In genomic region chr1:185957557-185957956, GRCm38 (mm10) we compare ENCODE assay signal across 22 mouse cellular contexts.
DNase-seq lines count a peak whose midpoint lies in the region; ATAC-seq and TF ChIP-seq lines count a peak whose summit lies in the region.
"Had no signal": no experiment of that assay in that cellular context is flagged by ENCODE, and none has a peak within 500 bp of the region (broad histone marks: within the 10 kb centered on the region; RNA-seq: fewer than 3 reads in every experiment).

No protein-coding gene starts in this region.

- 48% methylated on average over 3 of the region's 3 CpGs for WGBS in lung, adult 2 months
- 94% methylated on average over 3 of the region's 3 CpGs for WGBS in forebrain, embryonic 14.5 days

- no peak overlapping the region for H3K27ac ChIP-seq in forebrain, embryonic 14.5 days (ENCODE audit: low read depth, low read length)
- H3K27ac ChIP-seq: hindbrain, embryonic 13.5 days; macrophage; midbrain, embryonic 12.5 days; neural tube, embryonic 15.5 days had no signal

- no peak for DNase-seq in cerebellum, adult 11-12 months
- DNase-seq in kidney, postnatal 10 days: peak; percentile 41
- peak; percentile 15 for DNase-seq in lung, adult 2 months
- DNase-seq in forebrain, embryonic 14.5 days (ENCODE audit: low spot score): no peak
- DNase-seq in c-Kit-positive CD71-positive TER-119-positive erythroid progenitor cells, embryonic 14.5 days (ENCODE audit: low spot score): no peak
- DNase-seq: cerebellum, adult 18-20 months; cerebellum, postnatal 36 days; heart, adult 18-20 months; heart, postnatal 10 days; layer of hippocampus, adult 9-11 months; thymus, postnatal 25 days had no signal

- no peak for TF ChIP-seq POLR2A in lung, adult 2 months (IDR thresholded peaks at IDR 0.05; ENCODE audit: borderline replicate concordance, extremely low read depth, low read depth, low read length)

- no peak for TF ChIP-seq CTCF in lung, adult 2 months (IDR thresholded peaks at IDR 0.05; ENCODE audit: insufficient read depth, low read length)

- H3K4me1 ChIP-seq in lung, adult 2 months (ENCODE audit: control insufficient read depth, insufficient read depth, low read length): no peaks in the 10 kb centered on the region
- H3K4me1 ChIP-seq in forebrain, embryonic 14.5 days (ENCODE audit: control insufficient read depth, insufficient read depth, low read length): no peaks in the 10 kb centered on the region
- H3K4me1 ChIP-seq: midbrain, embryonic 12.5 days; neural tube, embryonic 15.5 days had no signal

- no peaks in the 10 kb centered on the region for H3K9me3 ChIP-seq in forebrain, embryonic 14.5 days (replicated peaks; ENCODE audit: control insufficient read depth, low read length)
- H3K9me3 ChIP-seq: hindbrain, embryonic 13.5 days; midbrain, embryonic 12.5 days; neural tube, embryonic 15.5 days had no signal

- H3K4me3 ChIP-seq in lung, adult 2 months (replicated peaks; ENCODE audit: extremely low read depth, low read depth, low read length): no peak overlapping the region
- no peak overlapping the region for H3K4me3 ChIP-seq in forebrain, embryonic 14.5 days (ENCODE audit: low read depth, low read length)
- H3K4me3 ChIP-seq: erythroblast, embryonic 14.5 days; hindbrain, embryonic 13.5 days; midbrain, embryonic 12.5 days; myocyte; neural tube, embryonic 15.5 days had no signal

- H3K27me3 ChIP-seq in forebrain, embryonic 14.5 days (replicated peaks; ENCODE audit: control insufficient read depth, insufficient read depth, low read length): no peaks in the 10 kb centered on the region
- H3K27me3 ChIP-seq: hindbrain, embryonic 13.5 days; midbrain, embryonic 12.5 days; neural tube, embryonic 15.5 days had no signal

- no peak overlapping the region for H3K4me2 ChIP-seq in forebrain, embryonic 14.5 days (ENCODE audit: low read length)
- H3K4me2 ChIP-seq: hindbrain, embryonic 13.5 days; midbrain, embryonic 12.5 days had no signal

- H3K9ac ChIP-seq in forebrain, embryonic 14.5 days (ENCODE audit: low read length): no peak overlapping the region
- H3K9ac ChIP-seq: hindbrain, embryonic 13.5 days; midbrain, embryonic 12.5 days; neural tube, embryonic 15.5 days had no signal

- peak; percentile 10; the same call in 1 of the 2 replicates for ATAC-seq in cerebellum, adult (ENCODE audit: insufficient number of reproducible peaks, low FRiP score, low TSS enrichment)
- no peak for ATAC-seq in megakaryocyte-erythroid progenitor cell, adult 5-6 weeks (replicated peaks; ENCODE audit: low FRiP score, low TSS enrichment, poor library complexity, severe bottlenecking)
- no peak for ATAC-seq in forebrain, embryonic 14.5 days
- no peak for ATAC-seq in erythroblast, adult 5-6 weeks (replicated peaks; ENCODE audit: low FRiP score, poor library complexity, severe bottlenecking)
- ATAC-seq: forebrain, embryonic 16.5 days; intestine, embryonic 16.5 days had no signal

- no peaks in the 10 kb centered on the region for H3K36me3 ChIP-seq in forebrain, embryonic 14.5 days (ENCODE audit: control insufficient read depth, insufficient read depth, low read length)
- H3K36me3 ChIP-seq: hindbrain, embryonic 13.5 days; midbrain, embryonic 12.5 days; neural tube, embryonic 15.5 days had no signal

Comparison
In these comparisons a context has a peak if more than half of its experiments do, and no peak if none do; other contexts are left out.
1. DNase-seq: peak in kidney, postnatal 10 days (single experiment) and lung, adult 2 months (single experiment); none in cerebellum, adult 11-12 months (single experiment), forebrain, embryonic 14.5 days (single experiment) and c-Kit-positive CD71-positive TER-119-positive erythroid progenitor cells, embryonic 14.5 days (single experiment).